Mouse (Mus musculus) lung, postnatal 4 days (tissue): Measurements from ENCODE around the gene Il25.

Experiments used
- DNase-seq, 2 experiments: peaks; one replicate each; pipeline ENCODE4 v3.0.0; 2021

Gene Il25

GRCm38 (mm10) chr14:54932645-54933150 lies at the start of gene Il25:
Gene Il25 (plus strand): TSS chr14:54932695.
- DNase-seq: no peak

GRCm38 (mm10) chr14:54883154-54884021 lies 49.1 kb upstream of the Il25 start, which contains the start of the genes Bcl2l2 and Gm20521:
Gene Bcl2l2 (plus strand): TSS chr14:54883377.
Gene Gm20521 (plus strand): TSS chr14:54883441.
- peak; percentile 90 to 91 for DNase-seq

GRCm38 (mm10) chr14:54884022-54884712 lies 48.3 kb upstream of the Il25 start:
- no peak for DNase-seq

GRCm38 (mm10) chr14:54885309-54885708 lies 47.2 kb upstream of the Il25 start:
- DNase-seq: no peak

- no peak for DNase-seq
Measured at GRCm38 (mm10) chr14:54892200-54892599, 40.3 kb upstream of the Il25 start, which contains the start of gene Pabpn1. Gene Pabpn1 (plus strand): TSS chr14:54892500.

GRCm38 (mm10) chr14:54893651-54894181 lies 38.8 kb upstream of the Il25 start:
- peak; percentile 98 to 99 for DNase-seq

GRCm38 (mm10) chr14:54894296-54895151 lies 38.0 kb upstream of the Il25 start:
- DNase-seq: peak; percentile 74 to 79

- no peak for DNase-seq
Measured at GRCm38 (mm10) chr14:54897445-54897844, 35.0 kb upstream of the Il25 start.

- peak in 1 of 2 experiments; percentile 76 for DNase-seq
Measured at GRCm38 (mm10) chr14:54900383-54900782, 32.1 kb upstream of the Il25 start.

GRCm38 (mm10) chr14:54903641-54904040 lies 28.9 kb upstream of the Il25 start:
- no peak for DNase-seq

- peak in 1 of 2 experiments; percentile 24 for DNase-seq
Measured at GRCm38 (mm10) chr14:54908682-54909081, 23.8 kb upstream of the Il25 start.

- no peak for DNase-seq
Measured at GRCm38 (mm10) chr14:54912109-54912850, 20.2 kb upstream of the Il25 start.

GRCm38 (mm10) chr14:54912886-54913285 lies 19.6 kb upstream of the Il25 start, which contains the start of gene Slc22a17:
Gene Slc22a17 (minus strand): TSS chr14:54913132.
- DNase-seq: peak; percentile 74 to 76

GRCm38 (mm10) chr14:54913343-54913742 lies 19.2 kb upstream of the Il25 start:
- peak in 1 of 2 experiments; percentile 6 for DNase-seq

- DNase-seq: no peak
Measured at GRCm38 (mm10) chr14:54920076-54920685, 12.3 kb upstream of the Il25 start.

- DNase-seq: peak; percentile 47 to 68
Measured at GRCm38 (mm10) chr14:54924641-54925348, 7.7 kb upstream of the Il25 start.

- peak; percentile 75 to 87 for DNase-seq
Measured at GRCm38 (mm10) chr14:54925349-54926342, 6.8 kb upstream of the Il25 start, which contains the start of gene Efs. Gene Efs (minus strand): TSS chr14:54926126.

GRCm38 (mm10) chr14:54926401-54927158 lies 5.9 kb upstream of the Il25 start:
- peak; percentile 62 to 83 for DNase-seq
